Mouse (Mus musculus): ENCODE results near the gene Qdpr.

DNA sequence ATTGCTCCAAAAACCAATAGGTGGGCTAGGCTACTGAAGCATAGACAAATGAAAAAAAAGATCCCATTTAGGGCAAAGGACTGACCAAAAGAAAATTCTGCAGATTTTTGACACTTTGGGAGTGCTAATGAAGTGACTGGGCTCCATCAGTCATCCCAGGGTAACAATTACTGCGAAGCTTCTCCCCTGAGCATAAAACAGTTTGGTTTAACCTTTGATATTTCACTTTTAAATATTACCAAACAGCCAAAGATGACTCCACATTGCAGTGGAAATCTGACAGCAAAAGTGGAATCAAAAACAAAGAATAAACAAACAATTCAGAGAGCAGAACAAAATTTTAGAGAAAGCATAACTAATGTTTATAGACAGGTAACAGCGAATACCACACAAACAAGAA is 31.1 kb upstream of the Qdpr start:
- TF ChIP-seq CTCF (IDR thresholded peaks at IDR 0.05; ENCODE audit: extremely low read depth, insufficient read depth, insufficient read length, insufficient replicate concordance) (no peak), POLR2A (IDR thresholded peaks at IDR 0.05; ENCODE audit: low read depth, low read length) (no peak)
